Mouse (Mus musculus): ENCODE results near the gene 4930544D05Rik. TPM values are rescaled to one million over a fixed set of nuclear protein-coding genes. Genes with fewer than 3 reads are reported as not detected.
"Not testable (repeated sequence)": the region's sequence is repeated elsewhere in the genome, so short reads cannot be mapped to it uniquely, and the experiment has no call there.

Gene 4930544D05Rik
- 0.16 TPM in 1 of 2 replicates, not detected in the other for polyA plus RNA-seq (2012; rRNA removed)

- DNase-seq, result no peak
- Histone ChIP-seq H3K4me1 (ENCODE audit: control insufficient read depth, insufficient read depth, low read length) (no peaks in the 10 kb centered on the region), H3K4me3 (replicated peaks; ENCODE audit: extremely low read depth, low read depth, low read length) (peak within 1 kb of the TSS; percentile 50)
- TF ChIP-seq CTCF (IDR thresholded peaks at IDR 0.05; ENCODE audit: insufficient read depth, low read length) (no peak), POLR2A (IDR thresholded peaks at IDR 0.05; ENCODE audit: borderline replicate concordance, extremely low read depth, low read depth, low read length) (no peak)
- 22% methylated on average over 21 of the region's 21 CpGs for WGBS
Measured at GRCm38 (mm10) chr11:70615516-70616093, at the start of gene 4930544D05Rik. 4930544D05Rik (plus strand) TSS chr11:70615848.

- 66% methylated on average over 7 of the region's 7 CpGs for WGBS
- no peak for DNase-seq
- H3K4me3 ChIP-seq (replicated peaks; ENCODE audit: extremely low read depth, low read depth, low read length), result no peak overlapping the region
- TF ChIP-seq POLR2A (IDR thresholded peaks at IDR 0.05; ENCODE audit: borderline replicate concordance, extremely low read depth, low read depth, low read length) (no peak), CTCF (IDR thresholded peaks at IDR 0.05; ENCODE audit: insufficient read depth, low read length) (no peak)
- peaks cover 3% of the 10 kb centered on the region for H3K4me1 ChIP-seq (ENCODE audit: control insufficient read depth, insufficient read depth, low read length)
Measured at GRCm38 (mm10) chr11:70566586-70566985, 49.1 kb upstream of the 4930544D05Rik start.

GRCm38 (mm10) chr11:70570614-70571013, 45.0 kb upstream of the 4930544D05Rik start:
- not testable (repeated sequence) for H3K4me3 ChIP-seq (replicated peaks; ENCODE audit: extremely low read depth, low read depth, low read length); H3K4me1 ChIP-seq (ENCODE audit: control insufficient read depth, insufficient read depth, low read length)
- 77% methylated on average over 1 of the region's 1 CpGs for WGBS

GRCm38 (mm10) chr11:70571641-70572040, 44.0 kb upstream of the 4930544D05Rik start:
- 68% methylated on average over 1 of the region's 1 CpGs for WGBS

More at GRCm38 (mm10) chr11:70570614-70571013, 45.0 kb upstream of the 4930544D05Rik start:
- DNase-seq, result not testable (repeated sequence)

GRCm38 (mm10) chr11:70572348-70572902, 43.2 kb upstream of the 4930544D05Rik start:
- H3K4me1 ChIP-seq (ENCODE audit: control insufficient read depth, insufficient read depth, low read length), result peaks cover 9% of the 10 kb centered on the region
- no peak for DNase-seq
- H3K4me3 ChIP-seq (replicated peaks; ENCODE audit: extremely low read depth, low read depth, low read length), result no peak overlapping the region
- TF ChIP-seq CTCF (IDR thresholded peaks at IDR 0.05; ENCODE audit: insufficient read depth, low read length), result no peak
- no peak for TF ChIP-seq POLR2A (IDR thresholded peaks at IDR 0.05; ENCODE audit: borderline replicate concordance, extremely low read depth, low read depth, low read length)
- WGBS, result 56% methylated on average over 5 of the region's 5 CpGs

More at GRCm38 (mm10) chr11:70571641-70572040, 44.0 kb upstream of the 4930544D05Rik start:
- peaks cover 7% of the 10 kb centered on the region for H3K4me1 ChIP-seq (ENCODE audit: control insufficient read depth, insufficient read depth, low read length)
- H3K4me3 ChIP-seq (replicated peaks; ENCODE audit: extremely low read depth, low read depth, low read length), result no peak overlapping the region
- no peak for DNase-seq
- TF ChIP-seq POLR2A (IDR thresholded peaks at IDR 0.05; ENCODE audit: borderline replicate concordance, extremely low read depth, low read depth, low read length) (no peak), CTCF (IDR thresholded peaks at IDR 0.05; ENCODE audit: insufficient read depth, low read length) (no peak)

GRCm38 (mm10) chr11:70573872-70574271, 41.8 kb upstream of the 4930544D05Rik start:
- DNase-seq, result no peak
- Histone ChIP-seq H3K4me1 (ENCODE audit: control insufficient read depth, insufficient read depth, low read length) (peaks cover 12% of the 10 kb centered on the region), H3K4me3 (replicated peaks; ENCODE audit: extremely low read depth, low read depth, low read length) (no peak overlapping the region)
- no peak for TF ChIP-seq POLR2A (IDR thresholded peaks at IDR 0.05; ENCODE audit: borderline replicate concordance, extremely low read depth, low read depth, low read length)
- no peak for TF ChIP-seq CTCF (IDR thresholded peaks at IDR 0.05; ENCODE audit: insufficient read depth, low read length)
- 83% methylated on average over 6 of the region's 6 CpGs for WGBS

GRCm38 (mm10) chr11:70577201-70577600, 38.4 kb upstream of the 4930544D05Rik start:
- no peak for DNase-seq
- Histone ChIP-seq H3K4me3 (replicated peaks; ENCODE audit: extremely low read depth, low read depth, low read length) (no peak overlapping the region), H3K4me1 (ENCODE audit: control insufficient read depth, insufficient read depth, low read length) (peaks cover 25% of the 10 kb centered on the region)
- WGBS, result 43% methylated on average over 3 of the region's 3 CpGs
- TF ChIP-seq POLR2A (IDR thresholded peaks at IDR 0.05; ENCODE audit: borderline replicate concordance, extremely low read depth, low read depth, low read length), result no peak
- no peak for TF ChIP-seq CTCF (IDR thresholded peaks at IDR 0.05; ENCODE audit: insufficient read depth, low read length)

- TF ChIP-seq POLR2A (IDR thresholded peaks at IDR 0.05; ENCODE audit: borderline replicate concordance, extremely low read depth, low read depth, low read length), result no peak
- TF ChIP-seq CTCF (IDR thresholded peaks at IDR 0.05; ENCODE audit: insufficient read depth, low read length), result no peak
- no peak overlapping the region for H3K4me3 ChIP-seq (replicated peaks; ENCODE audit: extremely low read depth, low read depth, low read length)
- H3K4me1 ChIP-seq (ENCODE audit: control insufficient read depth, insufficient read depth, low read length), result peaks cover 33% of the 10 kb centered on the region
- DNase-seq, result no peak
- 88% methylated on average over 6 of the region's 6 CpGs for WGBS
Measured at GRCm38 (mm10) chr11:70578962-70579361, 36.7 kb upstream of the 4930544D05Rik start.

- H3K4me1 ChIP-seq (ENCODE audit: control insufficient read depth, insufficient read depth, low read length), result peaks cover 33% of the 10 kb centered on the region
- no peak for DNase-seq
- WGBS, result 53% methylated on average over 9 of the region's 9 CpGs
- TF ChIP-seq CTCF (IDR thresholded peaks at IDR 0.05; ENCODE audit: insufficient read depth, low read length) (no peak), POLR2A (IDR thresholded peaks at IDR 0.05; ENCODE audit: borderline replicate concordance, extremely low read depth, low read depth, low read length) (no peak)
- H3K4me3 ChIP-seq (replicated peaks; ENCODE audit: extremely low read depth, low read depth, low read length), result no peak overlapping the region
Measured at GRCm38 (mm10) chr11:70579710-70580357, 35.8 kb upstream of the 4930544D05Rik start.

GRCm38 (mm10) chr11:70580358-70580720, 35.3 kb upstream of the 4930544D05Rik start:
- Histone ChIP-seq H3K4me3 (replicated peaks; ENCODE audit: extremely low read depth, low read depth, low read length) (no peak overlapping the region), H3K4me1 (ENCODE audit: control insufficient read depth, insufficient read depth, low read length) (peaks cover 33% of the 10 kb centered on the region)
- TF ChIP-seq POLR2A (IDR thresholded peaks at IDR 0.05; ENCODE audit: borderline replicate concordance, extremely low read depth, low read depth, low read length) (no peak), CTCF (IDR thresholded peaks at IDR 0.05; ENCODE audit: insufficient read depth, low read length) (no peak)
- no peak for DNase-seq
- 26% methylated on average over 5 of the region's 5 CpGs for WGBS

All from lung, adult 2 months (tissue).